Mouse (Mus musculus) erythroid progenitor cell, adult 5-6 weeks (primary cell): ENCODE measurements around the gene Sdhaf3. TPM values are rescaled to one million over a fixed set of nuclear protein-coding genes. Genes with fewer than 3 reads are reported as not detected.

Experiments used
- ATAC-seq: replicated peaks from 2 replicates; pipeline ENCODE4 v1.8.0; 2016; ENCODE audit warnings: moderate number of reproducible peaks, mild to moderate bottlenecking, moderate TSS enrichment, inconsistent platforms; ENCODE audit not compliant: poor library complexity, low FRiP score, severe bottlenecking
- total RNA-seq, 2 experiments: library from RNA; stranded (forward) in 1 of 2; stranded (reverse) in 1 of 2; fragments of 150-400 nt in 1 of 2; fragments of 186-747, 209-891 nt in 1 of 2; gene quantifications; 2 replicates each; pipeline versions ENCODE4 v1.2.3 to v1.2.4; 2015 to 2017; ENCODE audit warnings: low replicate concordance in 2 of 2

Sdhaf3 gene
- total RNA-seq, 2 experiments from 2014 or later: 0.68 to 0.84 TPM

- no peak for ATAC-seq
Measured at GRCm38 (mm10) chr6:7041912-7042311, 86.1 kb downstream of the Sdhaf3 start.

DNA sequence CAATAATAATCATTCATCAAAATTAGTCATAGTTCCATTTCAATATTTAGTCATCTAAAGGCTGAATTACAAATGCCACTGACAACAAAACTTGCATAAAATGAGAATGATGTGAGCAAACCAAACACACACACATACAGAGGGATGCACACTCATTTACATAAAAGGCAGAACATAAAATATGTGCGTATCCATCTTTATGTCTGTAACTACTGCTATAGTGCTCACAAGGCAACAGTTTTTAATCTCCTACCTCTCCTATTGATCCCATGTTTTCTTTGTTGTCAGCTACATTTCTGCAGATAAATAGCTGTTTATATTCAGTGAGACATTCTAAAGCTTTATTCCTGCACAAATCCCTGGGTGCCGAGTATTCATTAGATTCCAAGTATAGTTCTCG, 107.0 kb downstream of the Sdhaf3 start:
- ATAC-seq: no peak

GRCm38 (mm10) chr6:7068782-7069181, 113.0 kb downstream of the Sdhaf3 start:
- ATAC-seq: no peak

GRCm38 (mm10) chr6:7069463-7069862, 113.7 kb downstream of the Sdhaf3 start:
- ATAC-seq: no peak

DNA sequence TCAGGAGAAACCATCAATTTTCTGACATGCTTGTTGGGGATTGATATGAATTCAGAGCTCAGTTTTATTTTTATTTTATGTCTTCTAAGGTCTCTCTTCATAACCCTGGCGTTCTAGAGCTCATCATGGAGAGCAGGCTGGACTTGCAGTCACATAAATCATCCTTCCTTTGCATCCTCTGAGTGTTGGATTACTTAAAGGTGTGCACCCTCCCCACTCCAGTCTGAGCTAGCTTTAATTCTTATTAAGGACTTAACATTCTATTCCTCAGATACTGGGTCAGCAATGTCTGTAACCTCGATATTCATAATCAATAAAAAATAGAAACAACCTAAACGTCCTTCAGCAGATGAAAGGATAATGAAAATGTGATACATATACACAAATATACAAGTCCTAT, 126.2 kb downstream of the Sdhaf3 start:
- ATAC-seq: no peak

GRCm38 (mm10) chr6:7082467-7083259, 126.9 kb downstream of the Sdhaf3 start:
- ATAC-seq: no peak

DNA sequence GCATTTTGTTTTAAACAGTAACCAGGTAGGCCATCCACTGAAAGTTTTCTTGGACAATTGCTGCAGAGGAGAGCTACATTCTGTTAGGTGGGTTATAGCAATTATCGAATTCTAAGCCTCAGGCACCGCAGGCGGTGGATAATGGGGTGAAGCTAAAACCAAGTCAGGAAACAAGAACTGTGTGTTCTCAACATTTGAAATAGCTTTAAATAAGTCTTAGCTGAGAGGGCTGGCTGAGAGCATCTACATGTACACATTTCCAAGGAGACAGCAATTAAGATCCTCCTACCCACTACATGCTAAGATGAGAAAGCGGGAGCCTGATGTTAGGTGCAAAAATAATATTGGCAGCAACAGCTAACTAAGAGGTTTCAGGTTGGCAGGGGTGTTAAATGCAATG, 127.9 kb downstream of the Sdhaf3 start:
- no peak for ATAC-seq

- no peak for ATAC-seq
Measured at GRCm38 (mm10) chr6:7084370-7084769, 128.6 kb downstream of the Sdhaf3 start.

DNA sequence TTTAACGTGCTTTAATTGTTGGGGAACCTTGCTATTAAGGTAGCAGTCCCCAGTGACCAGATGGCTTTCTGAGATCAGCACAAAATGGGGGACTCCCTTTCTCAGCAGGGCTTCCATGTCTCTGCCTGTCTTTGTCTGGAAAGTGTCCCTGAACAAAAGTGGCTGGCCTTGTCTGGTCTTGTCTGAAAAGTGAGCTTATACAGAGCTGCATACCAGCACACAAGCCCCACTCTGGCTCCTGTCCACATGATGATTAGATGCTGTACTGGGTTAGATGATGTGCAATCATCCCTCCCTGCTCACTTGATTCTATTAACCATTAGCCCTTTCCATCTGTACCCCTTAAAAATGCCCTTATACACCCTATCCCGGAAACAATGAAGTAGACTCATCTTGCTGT, 129.7 kb downstream of the Sdhaf3 start:
- ATAC-seq: no peak

GRCm38 (mm10) chr6:7092094-7092493, 136.3 kb downstream of the Sdhaf3 start:
- no peak for ATAC-seq

Other genes starting within 250 kb of the Sdhaf3 start
- gene Dlx6, start 92.7 kb upstream of the Sdhaf3 start, total RNA-seq (2015; ENCODE audit: low replicate concordance): not detected in 2 replicates
- gene Dlx6, start 92.7 kb upstream of the Sdhaf3 start, total RNA-seq (2017; ENCODE audit: low replicate concordance): not detected in 2 replicates
- not detected in 2 replicates for gene Dlx5, start 73.9 kb upstream of the Sdhaf3 start, total RNA-seq (2015; ENCODE audit: low replicate concordance)
- 0.64 TPM in 1 of 2 replicates, not detected in the other for gene Dlx5, start 73.9 kb upstream of the Sdhaf3 start, total RNA-seq (2017; ENCODE audit: low replicate concordance)